Mouse (Mus musculus) heart, adult 8-10 months (tissue): Measurements from ENCODE around the gene Lgals3. TPM values are rescaled to one million over a fixed set of nuclear protein-coding genes. Genes with fewer than 3 reads are reported as not detected.
A peak's percentile ranks its signal among the peaks of the same experiment; 100 is the strongest.

Experiments
- DNase-seq: peaks from one replicate; pipeline ENCODE4 v3.0.0; 2022; ENCODE audit warnings: low spot score
- total RNA-seq, 4 experiments: library from RNA; stranded (reverse); gene quantifications; 2 replicates each; pipeline ENCODE4 v1.2.4; 2022

Gene Lgals3
- total RNA-seq, 4 experiments from 2014 or later, result 4.0 to 6.1 (median 5.1) TPM

GRCm38 (mm10) chr14:47369741-47370140 lies 2.2 kb downstream of the Lgals3 start:
- DNase-seq, result no peak

- DNase-seq, result no peak
These were observed 3.2 kb downstream of the Lgals3 start for GRCm38 (mm10) chr14:47370790-47371189.

GRCm38 (mm10) chr14:47371689-47372088 lies 4.1 kb downstream of the Lgals3 start:
- no peak for DNase-seq

GRCm38 (mm10) chr14:47373728-47374678 lies 6.5 kb downstream of the Lgals3 start:
- peak; percentile 35 for DNase-seq

- DNase-seq, result no peak
These were observed 9.0 kb downstream of the Lgals3 start for GRCm38 (mm10) chr14:47376526-47376925.

- DNase-seq, result no peak
These were observed 10.8 kb downstream of the Lgals3 start for GRCm38 (mm10) chr14:47378336-47378735.

- DNase-seq, result no peak
These were observed 16.4 kb downstream of the Lgals3 start for GRCm38 (mm10) chr14:47383911-47384310.

GRCm38 (mm10) chr14:47384653-47385052 lies 17.1 kb downstream of the Lgals3 start:
- no peak for DNase-seq

GRCm38 (mm10) chr14:47386125-47386524 lies 18.6 kb downstream of the Lgals3 start:
- no peak for DNase-seq

GRCm38 (mm10) chr14:47393354-47394094 lies 26.0 kb downstream of the Lgals3 start:
- no peak for DNase-seq

- DNase-seq, result no peak
These were observed 27.5 kb downstream of the Lgals3 start for GRCm38 (mm10) chr14:47395007-47395406.

- DNase-seq, result no peak
These were observed 28.0 kb downstream of the Lgals3 start for GRCm38 (mm10) chr14:47395462-47396026.

- DNase-seq, result peak; percentile 46
These were observed 28.7 kb downstream of the Lgals3 start for GRCm38 (mm10) chr14:47396165-47396652.

GRCm38 (mm10) chr14:47402735-47403134 lies 35.2 kb downstream of the Lgals3 start:
- no peak for DNase-seq

GRCm38 (mm10) chr14:47406000-47406399 lies 38.4 kb downstream of the Lgals3 start:
- no peak for DNase-seq

GRCm38 (mm10) chr14:47417346-47417745 lies 49.8 kb downstream of the Lgals3 start:
- no peak for DNase-seq

- DNase-seq, result peak; percentile 94
These were observed 50.5 kb downstream of the Lgals3 start, which contains the start of gene Dlgap5 for GRCm38 (mm10) chr14:47417775-47418665. Gene Dlgap5, minus strand, starts transcription at chr14:47418407.

GRCm38 (mm10) chr14:47418666-47418991 lies 51.1 kb downstream of the Lgals3 start:
- DNase-seq, result no peak

GRCm38 (mm10) chr14:47419034-47419625 lies 51.6 kb downstream of the Lgals3 start:
- DNase-seq, result no peak

- no peak for DNase-seq
These were observed 52.2 kb downstream of the Lgals3 start for GRCm38 (mm10) chr14:47419723-47420276.
